Mouse (Mus musculus) c-Kit-positive CD71-negative TER-119-negative erythroid progenitor cells, embryonic 14.5 days (primary cell): ENCODE measurements at regions not wholly inside any gene's neighbourhood (a gene's known extent, or its start where the extent isn't known, plus 50 kb on each side); places are given as distances from the start of the nearest gene placed in this dataset.

Experiments used
- DNase-seq: peaks from one replicate; pipeline ENCODE4 v3.0.0-alpha.2; 2013; ENCODE audit warnings: low read depth

GRCm38 (mm10) chr2:99236968-99237367, 569.9 kb upstream of the Gm10800 start:
- DNase-seq, result peak; percentile 4
